Mouse (Mus musculus): ENCODE data around the gene Dhrs4.

Gene Dhrs4

GRCm38 (mm10) chr14:55486836-55487235 lies 8.3 kb downstream of the Dhrs4 start:
- no peak for DNase-seq (ENCODE audit: low spot score)

- DNase-seq (ENCODE audit: low spot score) = peak; percentile 31
Observed at GRCm38 (mm10) chr14:55490361-55491201, 12.0 kb downstream of the Dhrs4 start, which contains the start of gene Carmil3. Gene Carmil3 (plus strand): TSS chr14:55490651.

- peak; percentile 49 for DNase-seq (ENCODE audit: low spot score)
Observed at GRCm38 (mm10) chr14:55491291-55491833, 12.8 kb downstream of the Dhrs4 start.

GRCm38 (mm10) chr14:55492103-55492502 lies 13.5 kb downstream of the Dhrs4 start:
- DNase-seq (ENCODE audit: low spot score) = no peak

GRCm38 (mm10) chr14:55495509-55496240 lies 17.1 kb downstream of the Dhrs4 start:
- DNase-seq (ENCODE audit: low spot score) = no peak

GRCm38 (mm10) chr14:55496761-55497448 lies 18.3 kb downstream of the Dhrs4 start:
- no peak for DNase-seq (ENCODE audit: low spot score)

- peak; percentile 75 for DNase-seq (ENCODE audit: low spot score)
Observed at GRCm38 (mm10) chr14:55497449-55497821, 18.9 kb downstream of the Dhrs4 start.

GRCm38 (mm10) chr14:55505612-55506011 lies 27.1 kb downstream of the Dhrs4 start:
- DNase-seq (ENCODE audit: low spot score) = no peak

- no peak for DNase-seq (ENCODE audit: low spot score)
Observed at GRCm38 (mm10) chr14:55507801-55508200, 29.2 kb downstream of the Dhrs4 start.

- no peak for DNase-seq (ENCODE audit: low spot score)
Observed at GRCm38 (mm10) chr14:55509540-55509939, 31.0 kb downstream of the Dhrs4 start.

- DNase-seq (ENCODE audit: low spot score) = no peak
Observed at GRCm38 (mm10) chr14:55510125-55510731, 31.7 kb downstream of the Dhrs4 start, which contains the start of gene Cpne6. Gene Cpne6 (plus strand): TSS chr14:55510445.

- DNase-seq (ENCODE audit: low spot score) = no peak
Observed at GRCm38 (mm10) chr14:55511037-55511436, 32.5 kb downstream of the Dhrs4 start.

- DNase-seq (ENCODE audit: low spot score) = no peak
Observed at GRCm38 (mm10) chr14:55513927-55514326, 35.4 kb downstream of the Dhrs4 start.

GRCm38 (mm10) chr14:55515846-55516245 lies 37.3 kb downstream of the Dhrs4 start:
- no peak for DNase-seq (ENCODE audit: low spot score)

GRCm38 (mm10) chr14:55518897-55519296 lies 40.3 kb downstream of the Dhrs4 start:
- DNase-seq (ENCODE audit: low spot score) = no peak

- DNase-seq (ENCODE audit: low spot score) = no peak
Observed at GRCm38 (mm10) chr14:55519604-55520003, 41.0 kb downstream of the Dhrs4 start.

GRCm38 (mm10) chr14:55520451-55521361 lies 42.1 kb downstream of the Dhrs4 start:
- DNase-seq (ENCODE audit: low spot score) = no peak

GRCm38 (mm10) chr14:55524062-55524461 lies 45.5 kb downstream of the Dhrs4 start:
- DNase-seq (ENCODE audit: low spot score) = no peak

- DNase-seq (ENCODE audit: low spot score) = no peak
Observed at GRCm38 (mm10) chr14:55524785-55525184, 46.2 kb downstream of the Dhrs4 start, which contains the start of gene Nrl. Gene Nrl (minus strand): TSS chr14:55524981.

- no peak for DNase-seq (ENCODE audit: low spot score)
Observed at GRCm38 (mm10) chr14:55526674-55527073, 48.1 kb downstream of the Dhrs4 start.

GRCm38 (mm10) chr14:55527940-55528339 lies 49.4 kb downstream of the Dhrs4 start:
- DNase-seq (ENCODE audit: low spot score) = peak; percentile 39
